Mouse (Mus musculus) mouse embryonic stem cell (cell line): Measurements from ENCODE around the gene Pdzk1ip1.

Experiments used
- in situ Hi-C, 2 experiments: fragments of 300-500 bp; cut with MboI; formaldehyde crosslinking; loops; 1 replicate in 1 of 2; 3 replicates in 1 of 2; pipeline ENCODE4 v1.14.3; 2019 to 2020; ENCODE audit warnings: low sequenced_read_pairs in 2 of 2, low pct_unique_long_range_greater_than_20kb in 1 of 2, mixed read lengths in 1 of 2; ENCODE audit not compliant: unreplicated experiment in 1 of 2

Gene Pdzk1ip1

GRCm38 (mm10) chr4:115096435-115097145 lies 8.1 kb downstream of the Pdzk1ip1 start:
- in situ Hi-C loops, result no loop called here

GRCm38 (mm10) chr4:115097146-115097496 lies 8.6 kb downstream of the Pdzk1ip1 start:
- in situ Hi-C loops, result no loop called here

- in situ Hi-C loops, result loop anchor here in 1 of 2 experiments (25.0 kb wide), 1 partner anchor 611 kb away; no protein-coding TSS in a partner anchor
Observed at GRCm38 (mm10) chr4:115101682-115102081, 13.2 kb downstream of the Pdzk1ip1 start.

DNA sequence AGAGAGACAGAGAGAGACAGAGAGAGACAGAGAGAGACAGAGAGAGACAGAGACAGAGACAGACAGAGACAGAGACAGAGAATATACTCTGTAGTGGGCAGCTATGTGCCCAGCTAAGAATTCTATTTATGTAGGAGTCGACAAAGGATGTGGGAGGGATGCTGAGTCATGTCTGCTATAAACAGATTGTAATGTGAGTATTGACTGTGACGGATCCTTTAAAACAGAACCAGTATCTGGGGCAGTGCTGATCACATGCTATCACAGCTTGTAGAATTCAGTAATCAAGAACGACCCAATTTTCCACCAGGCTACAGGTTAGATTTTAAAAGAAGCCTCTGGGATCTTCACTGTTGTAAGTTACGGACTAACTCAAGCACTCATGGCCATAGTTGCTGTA lies 15.0 kb downstream of the Pdzk1ip1 start:
- in situ Hi-C loops, result loop anchor here in 1 of 2 experiments (25.0 kb wide), 1 partner anchor 609 kb away; no protein-coding TSS in a partner anchor

GRCm38 (mm10) chr4:115111167-115111566 lies 22.7 kb downstream of the Pdzk1ip1 start:
- in situ Hi-C loops, result loop anchor here (10.0 to 25.0 kb wide), 2 partner anchors 594 to 601 kb away; no protein-coding TSS in a partner anchor

- in situ Hi-C loops, result loop anchor here (10.0 to 25.0 kb wide), 2 partner anchors 592 to 599 kb away; no protein-coding TSS in a partner anchor
Observed at GRCm38 (mm10) chr4:115113266-115113665, 24.8 kb downstream of the Pdzk1ip1 start.

- in situ Hi-C loops, result loop anchor here (10.0 to 25.0 kb wide), 2 partner anchors 585 to 593 kb away; no protein-coding TSS in a partner anchor
Observed at GRCm38 (mm10) chr4:115119642-115120041, 31.1 kb downstream of the Pdzk1ip1 start.

GRCm38 (mm10) chr4:115121162-115121561 lies 32.7 kb downstream of the Pdzk1ip1 start:
- in situ Hi-C loops, result loop anchor here in 1 of 2 experiments (25.0 kb wide), 1 partner anchor 591 kb away; no protein-coding TSS in a partner anchor

DNA sequence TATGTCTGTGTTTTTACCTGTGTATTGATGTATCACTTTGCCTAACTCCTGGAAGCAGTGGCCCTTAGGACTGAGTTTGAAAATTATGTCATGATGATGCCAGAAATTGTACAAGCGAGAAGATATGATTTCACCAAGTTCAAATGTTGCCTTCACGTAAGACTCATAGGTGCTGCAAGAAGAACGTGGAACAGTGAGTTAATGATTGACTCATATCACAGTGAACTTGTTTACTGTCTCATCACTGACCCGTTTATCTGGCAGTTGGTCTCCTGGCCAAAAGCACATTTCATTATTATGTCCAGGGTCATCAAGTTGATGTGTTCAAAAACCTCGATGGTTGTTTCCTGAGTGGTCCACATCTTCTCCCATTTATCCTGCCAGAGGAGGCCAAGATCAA lies 33.1 kb downstream of the Pdzk1ip1 start:
- in situ Hi-C loops, result loop anchor here in 1 of 2 experiments (25.0 kb wide), 1 partner anchor 591 kb away; no protein-coding TSS in a partner anchor

GRCm38 (mm10) chr4:115123507-115123906 lies 35.0 kb downstream of the Pdzk1ip1 start:
- in situ Hi-C loops, result loop anchor here in 1 of 2 experiments (25.0 kb wide), 1 partner anchor 589 kb away; no protein-coding TSS in a partner anchor

- in situ Hi-C loops, result loop anchor here in 1 of 2 experiments (25.0 kb wide), 1 partner anchor 588 kb away; no protein-coding TSS in a partner anchor
Observed at GRCm38 (mm10) chr4:115124713-115125112, 36.2 kb downstream of the Pdzk1ip1 start.

DNA sequence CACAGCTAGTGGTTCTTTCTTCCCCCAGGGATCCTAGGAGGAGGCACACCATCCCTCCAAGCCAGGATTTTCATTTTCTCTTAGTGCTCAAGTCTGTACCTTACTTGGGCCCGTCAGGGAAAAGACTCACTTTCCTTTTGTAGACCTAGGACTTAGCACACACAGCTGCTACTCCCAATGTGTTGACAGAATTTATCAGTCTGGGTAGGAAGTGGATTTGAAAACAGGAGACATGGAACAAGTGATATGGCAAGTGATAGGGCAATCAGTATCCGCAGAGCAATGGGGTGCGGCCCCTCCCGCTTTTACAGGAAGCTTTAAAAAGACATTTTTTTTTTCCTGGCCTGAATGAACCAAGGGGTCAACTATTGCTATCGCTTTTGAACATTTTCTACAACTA lies 44.6 kb downstream of the Pdzk1ip1 start:
- in situ Hi-C loops, result no loop called here

GRCm38 (mm10) chr4:115133621-115134295 lies 45.2 kb downstream of the Pdzk1ip1 start, which contains the start of gene Cyp4x1:
Gene Cyp4x1 (minus strand): TSS chr4:115134281.
- in situ Hi-C loops, result no loop called here

- in situ Hi-C loops, result no loop called here
Observed at GRCm38 (mm10) chr4:115134296-115134630, 45.8 kb downstream of the Pdzk1ip1 start.
